13 mouse cellular contexts compared by ENCODE assay signal in the genomic region with DNA sequence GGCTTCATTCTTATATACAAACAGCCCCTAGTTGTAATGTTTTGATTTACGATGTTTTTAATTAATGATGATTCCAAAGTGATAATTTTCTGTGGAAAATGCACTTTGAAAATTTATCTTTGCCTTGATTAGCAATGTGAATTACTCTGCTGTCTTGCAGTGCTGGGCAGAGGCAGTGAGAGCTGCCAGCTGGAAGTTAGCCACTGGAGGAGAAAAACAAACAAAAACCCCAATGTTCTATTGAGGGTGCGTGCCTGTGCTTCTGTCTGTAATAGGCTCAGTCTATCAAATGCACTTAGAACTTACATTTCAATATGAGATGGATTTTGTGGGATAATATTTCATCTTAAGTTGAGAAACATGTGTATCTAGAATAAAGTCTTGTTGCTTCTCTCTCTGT. TPM values are rescaled to one million over a fixed set of nuclear protein-coding genes. Genes with fewer than 3 reads are reported as not detected.
DNase-seq lines count a peak whose midpoint lies in the region; ATAC-seq and TF ChIP-seq lines count a peak whose summit lies in the region.
"Had no signal": no experiment of that assay in that cellular context is flagged by ENCODE, and none has a peak within 500 bp of the region (broad histone marks: within the 10 kb centered on the region; RNA-seq: fewer than 3 reads in every experiment).

No protein-coding gene starts in this region.

- no peaks in the 10 kb centered on the region for H3K9me3 ChIP-seq in liver, embryonic 12.5 days (replicated peaks)
- H3K9me3 ChIP-seq: limb, embryonic 12.5 days had no signal

- H3K79me2 ChIP-seq in liver, adult 2 months (ENCODE audit: control insufficient read depth, insufficient read depth, low read length): no peaks in the 10 kb centered on the region

- TF ChIP-seq POLR2A in liver, adult 2 months (IDR thresholded peaks at IDR 0.05; ENCODE audit: extremely low read depth, insufficient read depth, low read length): no peak
- TF ChIP-seq POLR2A in thymus, adult 2 months (IDR thresholded peaks at IDR 0.05; ENCODE audit: control insufficient read depth, extremely low read depth, insufficient read depth, low read length, poor library complexity): no peak

- no peak overlapping the region for H3K9ac ChIP-seq in liver, adult 2 months (ENCODE audit: low read depth, low read length)
- no peak overlapping the region for H3K9ac ChIP-seq in liver, embryonic 12.5 days
- H3K9ac ChIP-seq: limb, embryonic 12.5 days; liver, postnatal 0 days had no signal

- H3K27me3 ChIP-seq in liver, adult 2 months (ENCODE audit: control insufficient read depth, insufficient read depth, low read length): no peaks in the 10 kb centered on the region
- no peaks in the 10 kb centered on the region for H3K27me3 ChIP-seq in liver, embryonic 12.5 days (replicated peaks)
- H3K27me3 ChIP-seq in thymus, adult 2 months (ENCODE audit: control insufficient read depth, insufficient read depth, low read length): no peaks in the 10 kb centered on the region
- H3K27me3 ChIP-seq: limb, embryonic 12.5 days had no signal

- H3K4me2 ChIP-seq in liver, embryonic 12.5 days: no peak overlapping the region
- H3K4me2 ChIP-seq: limb, embryonic 12.5 days had no signal

- 49% methylated on average over 2 of the region's 2 CpGs for WGBS in liver, adult 2 months
- 67% methylated on average over 2 of the region's 2 CpGs for WGBS in liver, embryonic 12.5 days (ENCODE audit: insufficient replicate concordance)
- WGBS in thymus, adult 2 months: 94% methylated on average over 2 of the region's 2 CpGs

- H3K27ac ChIP-seq in liver, adult 2 months (replicated peaks; ENCODE audit: insufficient read depth, low read depth, low read length): no peak overlapping the region
- no peak overlapping the region for H3K27ac ChIP-seq in liver, embryonic 12.5 days
- H3K27ac ChIP-seq in thymus, adult 2 months (ENCODE audit: control insufficient read depth, insufficient read depth, low read length): no peak overlapping the region
- H3K27ac ChIP-seq: limb, embryonic 12.5 days had no signal

- no peak for TF ChIP-seq CTCF in liver, adult 2 months (IDR thresholded peaks at IDR 0.05; ENCODE audit: low read depth, low read length)
- TF ChIP-seq CTCF in thymus, adult 2 months (IDR thresholded peaks at IDR 0.05; ENCODE audit: borderline replicate concordance, control insufficient read depth, extremely low read depth, insufficient read depth, low read length, poor library complexity): no peak

- no peak overlapping the region for H3K4me3 ChIP-seq in liver, adult 2 months (ENCODE audit: insufficient read depth, low read depth, low read length)
- no peak overlapping the region for H3K4me3 ChIP-seq in liver, embryonic 12.5 days
- no peak overlapping the region for H3K4me3 ChIP-seq in thymus, adult 2 months (ENCODE audit: control insufficient read depth, insufficient read depth, low read length)
- H3K4me3 ChIP-seq: erythroblast, embryonic 14.5 days; limb, embryonic 12.5 days had no signal

- peak; percentile 22 to 44 for DNase-seq in cerebellum, postnatal 14 days
- no peak for DNase-seq in cerebellum, adult 11 months
- DNase-seq in liver, adult 2 months (ENCODE audit: extremely low read depth, low read depth, low spot score): peak; percentile 24
- DNase-seq in NIH3T3 (ENCODE audit: low read depth): peak; percentile 54
- peak; percentile 67 to 78 for DNase-seq in layer of hippocampus, adult 8-10 months (ENCODE audit: low spot score in 2 of 2)
- DNase-seq in c-Kit-positive CD71-positive TER-119-positive erythroid progenitor cells, embryonic 14.5 days (ENCODE audit: low spot score): no peak
- DNase-seq in thymus, adult 2 months: no peak
- DNase-seq: kidney, adult 9 months; liver, postnatal 0 days; thymus, postnatal 14 days had no signal

- H3K36me3 ChIP-seq in liver, adult 2 months (ENCODE audit: control insufficient read depth, insufficient read depth, low read length): no peaks in the 10 kb centered on the region
- no peaks in the 10 kb centered on the region for H3K36me3 ChIP-seq in liver, embryonic 12.5 days
- H3K36me3 ChIP-seq in thymus, adult 2 months (ENCODE audit: control insufficient read depth, insufficient read depth, low read length): no peaks in the 10 kb centered on the region
- H3K36me3 ChIP-seq: limb, embryonic 12.5 days had no signal

- no peak for ATAC-seq in liver, embryonic 12.5 days
- ATAC-seq: liver, postnatal 0 days had no signal

- peaks cover 3% of the 10 kb centered on the region; the same call in 1 of the 2 replicates for H3K4me1 ChIP-seq in liver, adult 2 months (ENCODE audit: control insufficient read depth, insufficient read depth, low read length)
- H3K4me1 ChIP-seq in liver, embryonic 12.5 days: peaks cover 1% of the 10 kb centered on the region
- 0 out of 2 replicates have a peak, but pooled peaks cover 1% of the 10 kb centered on the region for H3K4me1 ChIP-seq in thymus, adult 2 months (replicated peaks; ENCODE audit: control insufficient read depth, insufficient read depth, low read length)

RNA-seq across cellular contexts. Expression of a gene that starts 4.0 kb away (rescaled TPM):
- total RNA-seq in liver, adult 2 months (2014; rRNA removed): 10.3 and 12.6 TPM in 2 replicates
- 3.4 and 3.5 TPM in 2 replicates for polyA plus RNA-seq in liver, adult 2 months (2012; rRNA removed)
- polyA plus RNA-seq in liver, embryonic 12.5 days (2016; fragmentation: Nextera tagmentation; extraction: Ambion mirVana): 8.7 and 9.5 TPM in 2 replicates
- total RNA-seq in layer of hippocampus, adult 8-10 months (2022): 10 to 100 TPM; 23.2 to 30.7 (median 26.7) TPM
- 5.1 and 5.4 TPM in 2 replicates for polyA plus RNA-seq in thymus, adult 2 months (2012; rRNA removed)
- polyA plus RNA-seq: erythroblast, embryonic 14.5 days had no signal

RNA-seq across cellular contexts. Expression of a gene that starts 4.2 kb away (rescaled TPM):
- total RNA-seq in liver, adult 2 months (2014; rRNA removed): 4.8 and 6.0 TPM in 2 replicates
- polyA plus RNA-seq in liver, adult 2 months (2012; rRNA removed): 9.1 and 9.5 TPM in 2 replicates
- polyA plus RNA-seq in liver, embryonic 12.5 days (2016; fragmentation: Nextera tagmentation; extraction: Ambion mirVana): 48.8 and 50.9 TPM in 2 replicates
- 10 to 100 TPM; 15.0 to 22.8 (median 19.2) TPM for total RNA-seq in layer of hippocampus, adult 8-10 months (2022)
- polyA plus RNA-seq in thymus, adult 2 months (2012; rRNA removed): 38.1 and 48.3 TPM in 2 replicates

RNA-seq across cellular contexts. Expression of a gene that starts 31.6 kb away (rescaled TPM):
- 88.8 and 95.3 TPM in 2 replicates for total RNA-seq in liver, adult 2 months (2014; rRNA removed)
- 20.5 and 22.1 TPM in 2 replicates for polyA plus RNA-seq in liver, adult 2 months (2012; rRNA removed)
- 29.2 and 30.0 TPM in 2 replicates for polyA plus RNA-seq in liver, embryonic 12.5 days (2016; fragmentation: Nextera tagmentation; extraction: Ambion mirVana)
- total RNA-seq in layer of hippocampus, adult 8-10 months (2022): 100 to 1,000 TPM; 456 to 567 (median 512) TPM
- 7.6 and 9.1 TPM in 2 replicates for polyA plus RNA-seq in thymus, adult 2 months (2012; rRNA removed)

Comparison
In these comparisons a context has a peak if more than half of its experiments do, and no peak if none do; other contexts are left out.
1. DNase-seq: peak in cerebellum, postnatal 14 days (2 of 2), liver, adult 2 months (single experiment), NIH3T3 (single experiment) and layer of hippocampus, adult 8-10 months (2 of 2); none in cerebellum, adult 11 months (single experiment), c-Kit-positive CD71-positive TER-119-positive erythroid progenitor cells, embryonic 14.5 days (single experiment) and thymus, adult 2 months (single experiment).